Mouse (Mus musculus): Measurements from ENCODE around the gene Zfp746. TPM values are rescaled to one million over a fixed set of nuclear protein-coding genes. Genes with fewer than 3 reads are reported as not detected.

The Zfp746 gene
- polyA plus RNA-seq, 1 experiment from 2014 or later, result 6.8 TPM

- H3K27me3 ChIP-seq (replicated peaks; ENCODE audit: control insufficient read depth, insufficient read depth, low read length), result no peaks in the 10 kb centered on the region
- peak; percentile 91 for ATAC-seq
Observed at GRCm38 (mm10) chr6:48048426-48049272, 37.7 kb downstream of the Zfp746 start, which contains the start of gene Zfp777. Zfp777 (minus strand) TSS chr6:48048911.

GRCm38 (mm10) chr6:48047450-48048351 is 38.7 kb downstream of the Zfp746 start:
- peak overlapping the region; percentile 90 for H3K9ac ChIP-seq (ENCODE audit: low read depth, low read length)
- H3K4me3 ChIP-seq (ENCODE audit: low read length), result peak overlapping the region; percentile 84
- H3K4me2 ChIP-seq (ENCODE audit: low read length), result peak overlapping the region; percentile 83
- H3K36me3 ChIP-seq (ENCODE audit: control insufficient read depth, insufficient read depth, low read length), result peaks cover 10% of the 10 kb centered on the region; the same call in 1 of the 2 replicates
- WGBS, result under 1% methylated on average over 52 of the region's 150 CpGs
- peak; percentile 63 for ATAC-seq
- H3K4me1 ChIP-seq (ENCODE audit: control insufficient read depth, insufficient read depth, low read depth, low read length), result peaks cover 21% of the 10 kb centered on the region
- H3K27ac ChIP-seq (ENCODE audit: low read depth, low read length), result peak overlapping the region; percentile 94
- no peaks in the 10 kb centered on the region for H3K27me3 ChIP-seq (replicated peaks; ENCODE audit: control insufficient read depth, insufficient read depth, low read length)
- H3K9me3 ChIP-seq (ENCODE audit: control insufficient read depth, low read length), result no peaks in the 10 kb centered on the region

More at GRCm38 (mm10) chr6:48048426-48049272, 37.7 kb downstream of the Zfp746 start, which contains the start of gene Zfp777:
- peak within 1 kb of the TSS; percentile 84 for H3K4me3 ChIP-seq (ENCODE audit: low read length)
- H3K9me3 ChIP-seq (ENCODE audit: control insufficient read depth, low read length), result no peaks in the 10 kb centered on the region
- peak within 1 kb of the TSS; percentile 90 for H3K9ac ChIP-seq (ENCODE audit: low read depth, low read length)
- peak within 1 kb of the TSS; percentile 83 for H3K4me2 ChIP-seq (ENCODE audit: low read length)
- H3K4me1 ChIP-seq (ENCODE audit: control insufficient read depth, insufficient read depth, low read depth, low read length), result peaks cover 21% of the 10 kb centered on the region
- under 1% methylated on average over 81 of the region's 82 CpGs for WGBS
- H3K36me3 ChIP-seq (ENCODE audit: control insufficient read depth, insufficient read depth, low read length), result peaks cover 7% of the 10 kb centered on the region; the same call in 1 of the 2 replicates
- H3K27ac ChIP-seq (ENCODE audit: low read depth, low read length), result peak within 1 kb of the TSS; percentile 94

GRCm38 (mm10) chr6:48047114-48047449 is 39.3 kb downstream of the Zfp746 start:
- peak overlapping the region; percentile 84 for H3K4me3 ChIP-seq (ENCODE audit: low read length)
- no peaks in the 10 kb centered on the region for H3K9me3 ChIP-seq (ENCODE audit: control insufficient read depth, low read length)
- ATAC-seq, result peak; percentile 7; the same call in 1 of the 2 replicates
- H3K4me2 ChIP-seq (ENCODE audit: low read length), result peak overlapping the region; percentile 83
- H3K36me3 ChIP-seq (ENCODE audit: control insufficient read depth, insufficient read depth, low read length), result peaks cover 12% of the 10 kb centered on the region
- peak overlapping the region; percentile 94 for H3K27ac ChIP-seq (ENCODE audit: low read depth, low read length)
- H3K27me3 ChIP-seq (replicated peaks; ENCODE audit: control insufficient read depth, insufficient read depth, low read length), result no peaks in the 10 kb centered on the region
- WGBS, result 7% methylated on average over 12 of the region's 12 CpGs
- peaks cover 21% of the 10 kb centered on the region for H3K4me1 ChIP-seq (ENCODE audit: control insufficient read depth, insufficient read depth, low read depth, low read length)
- peak overlapping the region; percentile 90 for H3K9ac ChIP-seq (ENCODE audit: low read depth, low read length)

- no peak overlapping the region for H3K27ac ChIP-seq (ENCODE audit: low read depth, low read length)
- H3K27me3 ChIP-seq (replicated peaks; ENCODE audit: control insufficient read depth, insufficient read depth, low read length), result no peaks in the 10 kb centered on the region
- H3K9ac ChIP-seq (ENCODE audit: low read depth, low read length), result no peak overlapping the region
- H3K4me1 ChIP-seq (ENCODE audit: control insufficient read depth, insufficient read depth, low read depth, low read length), result no peaks in the 10 kb centered on the region
- H3K4me3 ChIP-seq (ENCODE audit: low read length), result no peak overlapping the region
- no peaks in the 10 kb centered on the region for H3K9me3 ChIP-seq (ENCODE audit: control insufficient read depth, low read length)
- no peak for ATAC-seq
- H3K36me3 ChIP-seq (ENCODE audit: control insufficient read depth, insufficient read depth, low read length), result peaks cover 34% of the 10 kb centered on the region
- H3K4me2 ChIP-seq (ENCODE audit: low read length), result no peak overlapping the region
Observed at GRCm38 (mm10) chr6:48032661-48033060, 53.7 kb downstream of the Zfp746 start.

GRCm38 (mm10) chr6:48025905-48026660 is 60.3 kb downstream of the Zfp746 start:
- 85% methylated on average over 10 of the region's 10 CpGs for WGBS
- peaks cover 20% of the 10 kb centered on the region for H3K9me3 ChIP-seq (ENCODE audit: control insufficient read depth, low read length)

GRCm38 (mm10) chr6:48024994-48025345 is 61.4 kb downstream of the Zfp746 start:
- H3K4me1 ChIP-seq (ENCODE audit: control insufficient read depth, insufficient read depth, low read depth, low read length), result no peaks in the 10 kb centered on the region; the same call in 1 of the 2 replicates
- no peak overlapping the region for H3K9ac ChIP-seq (ENCODE audit: low read depth, low read length)
- no peaks in the 10 kb centered on the region for H3K27me3 ChIP-seq (replicated peaks; ENCODE audit: control insufficient read depth, insufficient read depth, low read length)
- H3K36me3 ChIP-seq (ENCODE audit: control insufficient read depth, insufficient read depth, low read length), result peaks cover 68% of the 10 kb centered on the region
- no peak overlapping the region for H3K4me2 ChIP-seq (ENCODE audit: low read length)
- no peak overlapping the region for H3K4me3 ChIP-seq (ENCODE audit: low read length)
- 61% methylated on average over 21 of the region's 21 CpGs for WGBS
- H3K27ac ChIP-seq (ENCODE audit: low read depth, low read length), result no peak overlapping the region
- peak; percentile 47 for ATAC-seq
- peaks cover 20% of the 10 kb centered on the region for H3K9me3 ChIP-seq (ENCODE audit: control insufficient read depth, low read length)

More at GRCm38 (mm10) chr6:48025905-48026660, 60.3 kb downstream of the Zfp746 start:
- Histone ChIP-seq H3K9ac (ENCODE audit: low read depth, low read length) (no peak overlapping the region), H3K27ac (ENCODE audit: low read depth, low read length) (no peak overlapping the region), H3K36me3 (ENCODE audit: control insufficient read depth, insufficient read depth, low read length) (peaks cover 68% of the 10 kb centered on the region), H3K4me2 (ENCODE audit: low read length) (no peak overlapping the region), H3K4me1 (ENCODE audit: control insufficient read depth, insufficient read depth, low read depth, low read length) (no peaks in the 10 kb centered on the region), H3K4me3 (ENCODE audit: low read length) (no peak overlapping the region), H3K27me3 (replicated peaks; ENCODE audit: control insufficient read depth, insufficient read depth, low read length) (no peaks in the 10 kb centered on the region)
- ATAC-seq, result no peak

- 78% methylated on average over 43 of the region's 43 CpGs for WGBS
- Histone ChIP-seq H3K4me2 (ENCODE audit: low read length) (peak overlapping the region; percentile 12; the same call in 1 of the 2 replicates), H3K9ac (ENCODE audit: low read depth, low read length) (no peak overlapping the region), H3K27me3 (replicated peaks; ENCODE audit: control insufficient read depth, insufficient read depth, low read length) (no peaks in the 10 kb centered on the region), H3K4me3 (ENCODE audit: low read length) (no peak overlapping the region), H3K36me3 (ENCODE audit: control insufficient read depth, insufficient read depth, low read length) (peaks cover 68% of the 10 kb centered on the region), H3K4me1 (ENCODE audit: control insufficient read depth, insufficient read depth, low read depth, low read length) (no peaks in the 10 kb centered on the region; the same call in 1 of the 2 replicates), H3K9me3 (ENCODE audit: control insufficient read depth, low read length) (peaks cover 20% of the 10 kb centered on the region), H3K27ac (ENCODE audit: low read depth, low read length) (no peak overlapping the region)
- ATAC-seq, result peak; percentile 73
Observed at GRCm38 (mm10) chr6:48024330-48024993, 61.9 kb downstream of the Zfp746 start.

- Histone ChIP-seq H3K27me3 (replicated peaks; ENCODE audit: control insufficient read depth, insufficient read depth, low read length) (no peaks in the 10 kb centered on the region), H3K9me3 (ENCODE audit: control insufficient read depth, low read length) (peaks cover 20% of the 10 kb centered on the region), H3K9ac (ENCODE audit: low read depth, low read length) (no peak overlapping the region), H3K4me3 (ENCODE audit: low read length) (no peak overlapping the region), H3K4me1 (ENCODE audit: control insufficient read depth, insufficient read depth, low read depth, low read length) (no peaks in the 10 kb centered on the region; the same call in 1 of the 2 replicates), H3K36me3 (ENCODE audit: control insufficient read depth, insufficient read depth, low read length) (peaks cover 52% of the 10 kb centered on the region), H3K27ac (ENCODE audit: low read depth, low read length) (no peak overlapping the region), H3K4me2 (ENCODE audit: low read length) (no peak overlapping the region)
- 77% methylated on average over 2 of the region's 2 CpGs for WGBS
- no peak for ATAC-seq
Observed at GRCm38 (mm10) chr6:48022672-48023071, 63.7 kb downstream of the Zfp746 start.

Data from hindbrain, embryonic 16.5 days (tissue).